Mouse (Mus musculus): ENCODE results near the gene Cidec. TPM values are rescaled to one million over a fixed set of nuclear protein-coding genes. Genes with fewer than 3 reads are reported as not detected.
A peak's percentile ranks its signal among the peaks of the same experiment; 100 is the strongest.

Gene Cidec
- total and polyA plus RNA-seq, 3 experiments, result not detected

GRCm38 (mm10) chr6:113433661-113434060 lies 1.9 kb downstream of the Cidec start:
- no peak overlapping the region for H3K27ac ChIP-seq (ENCODE audit: control insufficient read depth, low read depth, low read length)
- DNase-seq (ENCODE audit: low read depth, low spot score), result no peak
- no peaks in the 10 kb centered on the region for H3K79me2 ChIP-seq (ENCODE audit: control insufficient read depth, insufficient read depth, low read length, poor library complexity)
- no peak overlapping the region for H3K9ac ChIP-seq (ENCODE audit: control insufficient read depth, low read depth, low read length, poor library complexity, severe bottlenecking)
- H3K4me1 ChIP-seq (ENCODE audit: control insufficient read depth in 1 of 2, insufficient read depth in 2 of 2, low read length in 2 of 2), result peaks cover 0 to 3% of the 10 kb centered on the region in 2 experiments; a peak in 1 of 4 replicates
- no peak overlapping the region for H3K4me3 ChIP-seq (ENCODE audit: control insufficient read depth in 1 of 2, insufficient read depth in 1 of 2, low read depth in 2 of 2, low read length in 2 of 2)
- H3K27me3 ChIP-seq (ENCODE audit: control insufficient read depth in 1 of 2, insufficient read depth in 2 of 2, low read length in 2 of 2), result no peaks in the 10 kb centered on the region; a peak in 1 of 4 replicates
- no peaks in the 10 kb centered on the region for H3K36me3 ChIP-seq (ENCODE audit: control insufficient read depth in 1 of 2, insufficient read depth in 2 of 2, low read length in 2 of 2)
- TF ChIP-seq TAL1 (IDR thresholded peaks at IDR 0.05; ENCODE audit: low read length) (no peak), ZNF384 (IDR thresholded peaks at IDR 0.05; ENCODE audit: low read depth, low read length) (0 out of 2 replicates have a peak, but pooled peaks have one; percentile 10)
- no peaks in the 10 kb centered on the region for H3K9me3 ChIP-seq (replicated peaks; ENCODE audit: insufficient read depth, low read length)

- no peaks in the 10 kb centered on the region; a peak in 1 of 4 replicates for H3K27me3 ChIP-seq (ENCODE audit: control insufficient read depth in 1 of 2, insufficient read depth in 2 of 2, low read length in 2 of 2)
These were observed 3.8 kb downstream of the Cidec start for GRCm38 (mm10) chr6:113431801-113432200.

DNA sequence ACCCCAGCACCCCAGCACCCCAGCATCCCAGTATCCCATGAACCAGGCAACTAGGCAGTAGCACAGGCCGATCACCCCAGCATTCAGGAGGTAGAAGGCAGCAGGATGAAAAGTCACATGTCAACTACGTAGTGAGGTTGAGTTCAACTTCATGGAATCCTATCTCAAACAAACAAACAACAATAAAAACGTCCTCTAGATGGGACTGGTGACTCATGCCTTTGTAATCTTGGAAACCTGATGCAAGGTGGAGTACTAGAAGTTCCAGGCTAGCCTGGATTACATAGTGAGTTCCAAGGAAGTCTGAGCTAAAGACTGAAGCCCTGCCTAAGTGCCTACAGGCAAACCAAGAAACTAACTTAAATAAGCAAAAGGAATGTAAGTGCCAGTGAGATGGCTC lies 4.7 kb downstream of the Cidec start:
- DNase-seq (ENCODE audit: low read depth, low spot score), result no peak
- Histone ChIP-seq H3K36me3 (ENCODE audit: control insufficient read depth in 1 of 2, insufficient read depth in 2 of 2, low read length in 2 of 2) (no peaks in the 10 kb centered on the region), H3K27me3 (ENCODE audit: control insufficient read depth in 1 of 2, insufficient read depth in 2 of 2, low read length in 2 of 2) (no peaks in the 10 kb centered on the region), H3K27ac (ENCODE audit: control insufficient read depth, low read depth, low read length) (no peak overlapping the region), H3K4me3 (ENCODE audit: control insufficient read depth in 1 of 2, insufficient read depth in 1 of 2, low read depth in 2 of 2, low read length in 2 of 2) (no peak overlapping the region), H3K9me3 (replicated peaks; ENCODE audit: insufficient read depth, low read length) (no peaks in the 10 kb centered on the region), H3K9ac (ENCODE audit: control insufficient read depth, low read depth, low read length, poor library complexity, severe bottlenecking) (no peak overlapping the region), H3K4me1 (ENCODE audit: control insufficient read depth in 1 of 2, insufficient read depth in 2 of 2, low read length in 2 of 2) (peaks cover 0 to 3% of the 10 kb centered on the region in 2 experiments; a peak in 1 of 4 replicates), H3K79me2 (ENCODE audit: control insufficient read depth, insufficient read depth, low read length, poor library complexity) (no peaks in the 10 kb centered on the region)
- TF ChIP-seq ZC3H11A (IDR thresholded peaks at IDR 0.05; ENCODE audit: low read depth, low read length), result no peak
- no peak for TF ChIP-seq CHD1 (IDR thresholded peaks at IDR 0.05; ENCODE audit: low read depth, low read length)
- no peak for TF ChIP-seq GATA1 (IDR thresholded peaks at IDR 0.05; ENCODE audit: low read depth, low read length)
- no peak for TF ChIP-seq MAX (IDR thresholded peaks at IDR 0.05; ENCODE audit: low read length)
- no peak for TF ChIP-seq USF1 (IDR thresholded peaks at IDR 0.05; ENCODE audit: low read depth, low read length)
- no peak for TF ChIP-seq MAZ (IDR thresholded peaks at IDR 0.05; ENCODE audit: low read depth, low read length)
- no peak for TF ChIP-seq ZNF384 (IDR thresholded peaks at IDR 0.05; ENCODE audit: low read depth, low read length)
- no peak for TF ChIP-seq ZMIZ1 (IDR thresholded peaks at IDR 0.05; ENCODE audit: low read depth, low read length)
- TF ChIP-seq TAL1 (IDR thresholded peaks at IDR 0.05; ENCODE audit: low read length), result no peak
- TF ChIP-seq ELF1 (IDR thresholded peaks at IDR 0.05; ENCODE audit: low read depth, low read length), result no peak
- TF ChIP-seq MEF2A (IDR thresholded peaks at IDR 0.05; ENCODE audit: extremely low read depth, insufficient replicate concordance, low read depth, low read length, poor library complexity, severe bottlenecking), result no peak
- no peak for TF ChIP-seq MYB (IDR thresholded peaks at IDR 0.05; ENCODE audit: low read depth, low read length)
- TF ChIP-seq JUND (IDR thresholded peaks at IDR 0.05; ENCODE audit: low read depth, low read length), result no peak

More at GRCm38 (mm10) chr6:113431801-113432200, 3.8 kb downstream of the Cidec start:
- Histone ChIP-seq H3K9ac (ENCODE audit: control insufficient read depth, low read depth, low read length, poor library complexity, severe bottlenecking) (no peak overlapping the region), H3K9me3 (replicated peaks; ENCODE audit: insufficient read depth, low read length) (no peaks in the 10 kb centered on the region), H3K4me3 (ENCODE audit: control insufficient read depth in 1 of 2, insufficient read depth in 1 of 2, low read depth in 2 of 2, low read length in 2 of 2) (no peak overlapping the region), H3K79me2 (ENCODE audit: control insufficient read depth, insufficient read depth, low read length, poor library complexity) (no peaks in the 10 kb centered on the region), H3K36me3 (ENCODE audit: control insufficient read depth in 1 of 2, insufficient read depth in 2 of 2, low read length in 2 of 2) (no peaks in the 10 kb centered on the region), H3K27ac (ENCODE audit: control insufficient read depth, low read depth, low read length) (no peak overlapping the region), H3K4me1 (ENCODE audit: control insufficient read depth in 1 of 2, insufficient read depth in 2 of 2, low read length in 2 of 2) (peaks cover 0 to 3% of the 10 kb centered on the region in 2 experiments; a peak in 1 of 4 replicates)
- DNase-seq (ENCODE audit: low read depth, low spot score), result no peak
- no peak for TF ChIP-seq POLR2AphosphoS2 (IDR thresholded peaks at IDR 0.05; ENCODE audit: low read length)
- TF ChIP-seq MAZ (IDR thresholded peaks at IDR 0.05; ENCODE audit: low read depth, low read length), result no peak
- no peak for TF ChIP-seq ZMIZ1 (IDR thresholded peaks at IDR 0.05; ENCODE audit: low read depth, low read length)
- peak; percentile 28; the same call in 1 of the 2 replicates for TF ChIP-seq ZNF384 (IDR thresholded peaks at IDR 0.05; ENCODE audit: low read depth, low read length)
- no peak for TF ChIP-seq HCFC1 (IDR thresholded peaks at IDR 0.05; ENCODE audit: low read depth, low read length)
- TF ChIP-seq TBP (IDR thresholded peaks at IDR 0.05; ENCODE audit: low read depth, low read length), result no peak
- TF ChIP-seq JUND (IDR thresholded peaks at IDR 0.05; ENCODE audit: low read depth, low read length), result no peak
- TF ChIP-seq MYC (IDR thresholded peaks at IDR 0.05; ENCODE audit: low read depth, low read length), result no peak

Measured in MEL (cell line).